Mouse (Mus musculus) bone marrow, adult 2 months (tissue): ENCODE results near the gene Krt7.

ENCODE experiments used
- CTCF ChIP-seq: fragments of 200-500 bp; IDR thresholded peaks from 2 replicates; pipeline ENCODE4 v1.5.1; 2011; ENCODE audit warnings: low read length, control low read depth; ENCODE audit not compliant: control insufficient read depth, insufficient read depth
- POLR2A ChIP-seq: fragments of 200-500 bp; IDR thresholded peaks from 2 replicates; pipeline ENCODE4 v1.6.1; 2011; ENCODE audit warnings: low read depth, mild to moderate bottlenecking, control low read depth, low read length, borderline replicate concordance; ENCODE audit not compliant: control insufficient read depth

GRCm38 (mm10) chr15:101394908-101395307 is 15.9 kb upstream of the Krt7 start:
- TF ChIP-seq POLR2A (no peak), CTCF (no peak)
